Mouse (Mus musculus) stomach, postnatal 0 days (tissue): Measurements from ENCODE around the gene Immp2l. TPM values are rescaled to one million over a fixed set of nuclear protein-coding genes. Genes with fewer than 3 reads are reported as not detected.

Experiments
- ATAC-seq: fragments of 200-750 bp; cut with Nextera tagmentation; 2 replicates; pipeline ENCODE4 v1.8.0; 2017; ENCODE audit not compliant: low FRiP score, low TSS enrichment
- DNase-seq: peaks from one replicate; pipeline ENCODE4 v3.0.0-alpha.2; 2016; ENCODE audit warnings: low spot score
- H3K27ac ChIP-seq: fragments of 300-500 bp; sonication (generic); replicated peaks from 2 replicates; pipeline ENCODE4 v1.5.1; 2014; ENCODE audit warnings: mild to moderate bottlenecking, control low read depth
- H3K27me3 ChIP-seq: fragments of 300-500 bp; sonication (generic); 2 replicates; pipeline ENCODE4 v1.6.1; 2014; ENCODE audit warnings: low read length; ENCODE audit not compliant: control insufficient read depth, insufficient read depth
- H3K36me3 ChIP-seq: fragments of 300-500 bp; sonication (generic); 2 replicates; pipeline ENCODE4 v1.6.1; 2014; ENCODE audit warnings: low read length, mixed read lengths; ENCODE audit not compliant: control insufficient read depth, insufficient read depth
- H3K4me1 ChIP-seq: fragments of 300-500 bp; sonication (generic); replicated peaks from 2 replicates; pipeline ENCODE4 v1.6.1; 2014; ENCODE audit warnings: antibody characterized with exemption; ENCODE audit not compliant: control insufficient read depth, insufficient read depth
- H3K4me2 ChIP-seq: fragments of 300-500 bp; sonication (generic); replicated peaks from 2 replicates; pipeline ENCODE4 v1.6.1; 2014; ENCODE audit warnings: low read depth, mild to moderate bottlenecking, control low read depth, moderate library complexity
- H3K4me3 ChIP-seq: fragments of 300-500 bp; sonication (generic); 2 replicates; pipeline ENCODE4 v1.5.1; 2014; ENCODE audit warnings: low read depth, low read length, control low read depth
- H3K9ac ChIP-seq: fragments of 300-500 bp; sonication (generic); 2 replicates; pipeline ENCODE4 v1.6.1; 2014; ENCODE audit warnings: mild to moderate bottlenecking, low read length, control low read depth, mixed read lengths
- H3K9me3 ChIP-seq: fragments of 300-500 bp; sonication (generic); 2 replicates; pipeline ENCODE4 v1.6.1; 2016; ENCODE audit warnings: low read length; ENCODE audit not compliant: control insufficient read depth
- CTCF ChIP-seq: IDR thresholded peaks from 2 replicates; pipeline ENCODE4 v1.5.1; 2016; ENCODE audit warnings: antibody characterized with exemption, low read depth, mild to moderate bottlenecking, moderate library complexity
- EP300 ChIP-seq: optimal IDR thresholded peaks from 2 replicates; pipeline ENCODE3; 2016; ENCODE audit warnings: antibody characterized with exemption
- whole genome bisulfite sequencing: fragments of 180-500 bp; shearing (Covaris S2); extraction: QIAGEN DNeasy Blood & Tissue Kit; methylation state at CpG from one replicate; pipeline ENCODE4 v1.1.7; 2014; 5-methylcytosine and 5-hydroxymethylcytosine counted together
- polyA plus RNA-seq: library from polyadenylated mRNA; unstranded; fragments of >200 nt; fragmentation: Nextera tagmentation; extraction: Ambion mirVana; gene quantifications from 2 replicates; pipeline ENCODE4 v1.2.1, GENCODE M21; 2015

Immp2l gene
- polyA plus RNA-seq, 1 experiment from 2014 or later = 15.0 TPM

GRCm38 (mm10) chr12:41621341-41621740 lies 597.5 kb downstream of the Immp2l start:
- H3K4me3 ChIP-seq = no peak overlapping the region
- H3K36me3 ChIP-seq = no peaks in the 10 kb centered on the region
- ATAC-seq = no peak
- no peaks in the 10 kb centered on the region for H3K9me3 ChIP-seq
- H3K27ac ChIP-seq = no peak overlapping the region
- WGBS = 80% methylated on average over 6 of the region's 6 CpGs
- H3K4me1 ChIP-seq = no peaks in the 10 kb centered on the region
- no peak overlapping the region for H3K9ac ChIP-seq
- H3K27me3 ChIP-seq = no peaks in the 10 kb centered on the region
- no peak overlapping the region for H3K4me2 ChIP-seq
- TF ChIP-seq EP300 = no peak
- no peak for TF ChIP-seq CTCF
- DNase-seq = no peak

GRCm38 (mm10) chr12:41643262-41643661 lies 619.4 kb downstream of the Immp2l start:
- DNase-seq = no peak
- H3K4me1 ChIP-seq = no peaks in the 10 kb centered on the region
- WGBS = 82% methylated on average over 4 of the region's 4 CpGs
- no peak overlapping the region for H3K9ac ChIP-seq
- no peaks in the 10 kb centered on the region for H3K27me3 ChIP-seq
- TF ChIP-seq EP300 (no peak), CTCF (no peak)
- H3K27ac ChIP-seq = no peak overlapping the region
- no peak for ATAC-seq
- H3K4me2 ChIP-seq = no peak overlapping the region
- H3K9me3 ChIP-seq = no peaks in the 10 kb centered on the region
- no peak overlapping the region for H3K4me3 ChIP-seq
- no peaks in the 10 kb centered on the region for H3K36me3 ChIP-seq

- no peak overlapping the region for H3K4me3 ChIP-seq
- no peak for TF ChIP-seq CTCF
- TF ChIP-seq EP300 = no peak
- H3K4me1 ChIP-seq = no peaks in the 10 kb centered on the region
- no peaks in the 10 kb centered on the region for H3K36me3 ChIP-seq
- H3K9me3 ChIP-seq = no peaks in the 10 kb centered on the region
- WGBS = 49% methylated on average over 4 of the region's 4 CpGs
- ATAC-seq = no peak
- no peak overlapping the region for H3K27ac ChIP-seq
- no peaks in the 10 kb centered on the region for H3K27me3 ChIP-seq
- H3K9ac ChIP-seq = no peak overlapping the region
- no peak overlapping the region for H3K4me2 ChIP-seq
- DNase-seq = no peak
These were observed 621.1 kb downstream of the Immp2l start for GRCm38 (mm10) chr12:41644802-41645551.

- no peak overlapping the region for H3K4me2 ChIP-seq
- no peak for TF ChIP-seq EP300
- no peak for TF ChIP-seq CTCF
- H3K9ac ChIP-seq = no peak overlapping the region
- WGBS = 8% methylated on average over 5 of the region's 5 CpGs
- no peak for DNase-seq
- no peaks in the 10 kb centered on the region for H3K9me3 ChIP-seq
- no peaks in the 10 kb centered on the region for H3K27me3 ChIP-seq
- H3K4me3 ChIP-seq = no peak overlapping the region
- no peaks in the 10 kb centered on the region for H3K36me3 ChIP-seq
- ATAC-seq = no peak
- no peak overlapping the region for H3K27ac ChIP-seq
- no peaks in the 10 kb centered on the region for H3K4me1 ChIP-seq
These were observed 623.2 kb downstream of the Immp2l start for GRCm38 (mm10) chr12:41646956-41647575.

- H3K4me3 ChIP-seq = no peak overlapping the region
- H3K9ac ChIP-seq = no peak overlapping the region
- ATAC-seq (no peak), DNase-seq (no peak)
- H3K4me2 ChIP-seq = no peak overlapping the region
- no peaks in the 10 kb centered on the region for H3K27me3 ChIP-seq
- H3K36me3 ChIP-seq = no peaks in the 10 kb centered on the region
- 82% methylated on average over 2 of the region's 2 CpGs for whole genome bisulfite sequencing
- H3K9me3 ChIP-seq = no peaks in the 10 kb centered on the region
- no peaks in the 10 kb centered on the region for H3K4me1 ChIP-seq
- H3K27ac ChIP-seq = no peak overlapping the region
- TF ChIP-seq EP300 = no peak
- TF ChIP-seq CTCF = no peak
These were observed 623.8 kb downstream of the Immp2l start for GRCm38 (mm10) chr12:41647675-41648074.
